Mouse (Mus musculus) liver, adult 2 months (tissue): Measurements from ENCODE around the gene Rpusd4. TPM values are rescaled to one million over a fixed set of nuclear protein-coding genes. Genes with fewer than 3 reads are reported as not detected.
A peak's percentile ranks its signal among the peaks of the same experiment; 100 is the strongest.

Source experiments
- DNase-seq: peaks from one replicate; pipeline ENCODE4 v3.0.0-alpha.2; 2011; ENCODE audit warnings: low read depth, low spot score; ENCODE audit errors: extremely low read depth
- H3K27ac ChIP-seq: fragments of 200-500 bp; replicated peaks from 2 replicates; pipeline ENCODE4 v1.5.1; 2012; ENCODE audit warnings: low read depth, mild to moderate bottlenecking, control low read depth, inconsistent platforms, low read length; ENCODE audit not compliant: insufficient read depth
- H3K27me3 ChIP-seq: fragments of 200-500 bp; 2 replicates; pipeline ENCODE4 v1.6.1; 2012; ENCODE audit warnings: mild to moderate bottlenecking, moderate library complexity, low read length, inconsistent platforms; ENCODE audit not compliant: control insufficient read depth, insufficient read depth
- H3K36me3 ChIP-seq: fragments of 200-500 bp; 2 replicates; pipeline ENCODE4 v1.6.1; 2012; ENCODE audit warnings: low read length, inconsistent platforms; ENCODE audit not compliant: control insufficient read depth, insufficient read depth
- H3K4me1 ChIP-seq: fragments of 200-500 bp; 2 replicates; pipeline ENCODE4 v1.6.1; 2011; ENCODE audit warnings: low read length; ENCODE audit not compliant: control insufficient read depth, insufficient read depth
- H3K4me3 ChIP-seq: fragments of 200-500 bp; 2 replicates; pipeline ENCODE4 v1.5.1; 2011; ENCODE audit warnings: low read depth, mild to moderate bottlenecking, control low read depth, low read length, moderate library complexity; ENCODE audit not compliant: insufficient read depth
- H3K79me2 ChIP-seq: fragments of 200-500 bp; 2 replicates; pipeline ENCODE4 v1.6.1; 2012; ENCODE audit warnings: inconsistent platforms, mild to moderate bottlenecking, low read length, moderate library complexity; ENCODE audit not compliant: control insufficient read depth, insufficient read depth
- H3K9ac ChIP-seq: fragments of 200-500 bp; 2 replicates; pipeline ENCODE4 v1.6.1; 2012; ENCODE audit warnings: low read depth, mild to moderate bottlenecking, control low read depth, inconsistent platforms, low read length
- CTCF ChIP-seq: fragments of 200-500 bp; IDR thresholded peaks from 2 replicates; pipeline ENCODE4 v1.5.1; 2011; ENCODE audit warnings: low read depth, low read length, control low read depth
- POLR2A ChIP-seq: fragments of 200-500 bp; IDR thresholded peaks from 2 replicates; pipeline ENCODE4 v1.6.1; 2011; ENCODE audit warnings: low read length, control low read depth; ENCODE audit not compliant: insufficient read depth; ENCODE audit errors: extremely low read depth
- WGBS: fragments of 180-500 bp; shearing (Covaris S2); methylation state at CpG from one replicate; pipeline ENCODE4 v1.1.7; 2018; 5-methylcytosine and 5-hydroxymethylcytosine counted together
- polyA plus RNA-seq: library from polyadenylated mRNA; depleted of rRNA; stranded (reverse); fragments of >200 nt; gene quantifications from 2 replicates; pipeline ENCODE4 v1.2.3, GENCODE M21; 2012; rRNA removed
- total RNA-seq: library from RNA; depleted of rRNA; stranded (reverse); fragments of >200 nt; gene quantifications from 2 replicates; pipeline ENCODE4 v1.2.3, GENCODE M21; 2014; rRNA removed

The Rpusd4 gene
- total and polyA plus RNA-seq, 2 experiments: 4.2 to 6.5 TPM

GRCm38 (mm10) chr9:35318537-35319172 lies 51.0 kb downstream of the Rpusd4 start:
- peak; percentile 53 for DNase-seq

DNA sequence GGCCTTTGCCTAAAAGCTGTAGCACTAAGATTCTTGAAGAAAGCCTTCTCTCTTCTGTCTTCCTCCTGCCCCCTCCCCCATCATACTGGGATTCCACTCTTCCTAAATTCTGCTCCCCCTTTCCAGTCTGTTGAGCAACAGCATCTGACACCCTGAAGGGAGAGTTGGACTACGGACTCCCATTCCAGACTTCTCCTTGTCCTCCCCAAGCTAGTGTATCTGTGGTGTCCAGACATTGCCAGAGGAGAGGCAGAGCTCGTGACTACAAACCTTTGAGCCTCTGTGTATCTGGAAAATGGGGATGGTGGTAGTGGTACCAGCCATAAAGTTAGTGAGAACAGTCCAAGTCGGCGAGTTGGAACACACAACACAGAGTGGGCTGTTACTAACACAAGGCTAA lies 52.6 kb downstream of the Rpusd4 start:
- H3K4me3 ChIP-seq: no peak overlapping the region
- WGBS: 89% methylated on average over 4 of the region's 4 CpGs
- TF ChIP-seq CTCF: no peak
- no peak for TF ChIP-seq POLR2A
- no peak overlapping the region for H3K27ac ChIP-seq
- no peaks in the 10 kb centered on the region for H3K36me3 ChIP-seq
- H3K27me3 ChIP-seq: no peaks in the 10 kb centered on the region
- DNase-seq: no peak
- peaks cover 2% of the 10 kb centered on the region; the same call in 1 of the 2 replicates for H3K4me1 ChIP-seq
- no peak overlapping the region for H3K9ac ChIP-seq
- H3K79me2 ChIP-seq: no peaks in the 10 kb centered on the region

More at GRCm38 (mm10) chr9:35318537-35319172, 51.0 kb downstream of the Rpusd4 start:
- no peaks in the 10 kb centered on the region for H3K36me3 ChIP-seq
- H3K79me2 ChIP-seq: no peaks in the 10 kb centered on the region
- no peak overlapping the region for H3K27ac ChIP-seq
- H3K9ac ChIP-seq: no peak overlapping the region
- no peak for TF ChIP-seq POLR2A
- TF ChIP-seq CTCF: no peak
- WGBS: 25% methylated on average over 9 of the region's 9 CpGs
- H3K4me3 ChIP-seq: no peak overlapping the region
- H3K4me1 ChIP-seq: peaks cover 2% of the 10 kb centered on the region; the same call in 1 of the 2 replicates
- H3K27me3 ChIP-seq: no peaks in the 10 kb centered on the region

DNA sequence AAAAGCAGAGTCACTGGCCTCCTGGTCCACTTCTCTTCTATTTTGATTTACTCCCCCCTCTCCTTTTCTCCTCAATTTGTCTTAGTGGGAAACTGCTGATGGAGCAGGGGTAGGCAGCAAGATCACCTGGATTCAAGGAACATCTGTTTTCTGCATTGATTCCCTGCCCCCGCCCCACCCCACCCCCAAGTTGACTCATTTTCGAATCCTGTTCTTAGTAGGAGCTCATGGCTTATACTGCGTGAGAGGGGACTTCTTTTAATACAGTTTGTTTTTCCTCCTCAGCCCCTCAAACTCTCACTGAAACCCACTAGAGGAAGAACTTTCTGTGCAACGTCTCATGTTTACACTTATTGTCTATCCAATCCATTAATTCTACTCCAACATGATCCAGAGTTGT lies 56.3 kb downstream of the Rpusd4 start:
- H3K36me3 ChIP-seq: no peaks in the 10 kb centered on the region
- WGBS: 79% methylated on average over 4 of the region's 4 CpGs
- H3K79me2 ChIP-seq: no peaks in the 10 kb centered on the region
- no peak for TF ChIP-seq CTCF
- TF ChIP-seq POLR2A: no peak
- H3K27ac ChIP-seq: no peak overlapping the region
- no peak overlapping the region for H3K4me3 ChIP-seq
- DNase-seq: no peak
- H3K4me1 ChIP-seq: peaks cover 2% of the 10 kb centered on the region; the same call in 1 of the 2 replicates
- no peak overlapping the region for H3K9ac ChIP-seq
- H3K27me3 ChIP-seq: no peaks in the 10 kb centered on the region

DNA sequence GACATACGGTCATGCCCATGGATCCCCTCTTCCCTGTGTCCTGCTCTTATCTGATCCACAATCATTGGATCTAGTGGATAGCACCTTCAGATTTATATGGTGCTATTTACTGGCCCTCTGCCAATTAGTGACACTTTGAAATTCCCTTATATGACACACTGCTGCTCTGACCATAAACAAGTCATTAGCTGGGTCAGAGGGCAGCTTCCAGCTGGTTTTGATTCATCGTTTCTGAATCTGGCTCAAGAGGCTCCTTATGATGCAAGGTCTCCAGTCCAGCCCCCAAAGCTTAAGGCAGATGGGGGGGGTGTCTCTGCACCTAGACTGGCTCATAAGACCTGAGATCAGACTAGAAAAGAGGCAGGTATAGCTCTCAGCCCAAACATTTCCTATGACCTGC lies 56.9 kb downstream of the Rpusd4 start:
- Histone ChIP-seq H3K27ac (no peak overlapping the region), H3K4me3 (no peak overlapping the region), H3K79me2 (no peaks in the 10 kb centered on the region), H3K36me3 (no peaks in the 10 kb centered on the region), H3K27me3 (no peaks in the 10 kb centered on the region), H3K9ac (no peak overlapping the region), H3K4me1 (no peaks in the 10 kb centered on the region)
- no peak for DNase-seq
- 72% methylated on average over 2 of the region's 2 CpGs for WGBS
- TF ChIP-seq CTCF (no peak), POLR2A (no peak)

DNA sequence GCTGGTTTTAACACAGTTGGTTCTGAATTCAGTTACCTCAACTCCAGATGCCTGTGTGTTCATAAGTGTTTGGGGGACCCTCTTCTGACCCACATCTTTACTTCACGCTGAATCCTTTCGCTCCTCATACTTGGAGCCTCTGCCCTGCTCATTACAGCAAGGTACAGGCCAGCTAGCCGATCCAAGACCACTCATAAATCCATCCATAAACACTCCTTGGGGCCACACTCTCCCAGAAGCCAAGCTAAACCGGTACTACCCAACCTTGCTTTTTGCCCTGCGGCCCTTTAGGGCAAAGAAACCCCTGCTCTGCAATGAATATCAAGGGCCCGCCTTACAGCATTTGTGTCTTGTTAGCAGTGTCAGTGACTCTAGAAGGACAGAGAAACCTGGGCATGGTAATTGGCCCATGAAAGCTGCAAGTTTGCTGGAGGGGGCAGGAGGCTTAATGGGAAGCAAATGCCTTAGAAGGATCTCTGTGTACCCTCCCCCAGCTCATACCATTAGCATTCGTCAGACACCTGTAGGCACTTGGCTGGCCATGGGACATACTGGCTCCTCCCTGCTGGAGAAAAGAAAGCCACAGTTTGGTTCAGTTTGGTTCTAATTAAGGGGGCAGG lies 59.1 kb downstream of the Rpusd4 start:
- Histone ChIP-seq H3K4me3 (no peak overlapping the region), H3K9ac (no peak overlapping the region), H3K79me2 (no peaks in the 10 kb centered on the region), H3K27me3 (no peaks in the 10 kb centered on the region), H3K4me1 (no peaks in the 10 kb centered on the region), H3K27ac (no peak overlapping the region), H3K36me3 (no peaks in the 10 kb centered on the region)
- WGBS: 86% methylated on average over 7 of the region's 7 CpGs
- no peak for DNase-seq
- TF ChIP-seq CTCF: no peak
- TF ChIP-seq POLR2A: no peak

Other genes with a start within 250 kb of the Rpusd4 start
- gene St3gal4, start 148.6 kb upstream of the Rpusd4 start, total RNA-seq: 72.2 and 74.6 TPM in 2 replicates
- gene St3gal4, start 148.6 kb upstream of the Rpusd4 start, polyA plus RNA-seq: 26.5 TPM in 2 replicates
- 21.0 and 21.2 TPM in 2 replicates for gene Dcps, start 91.8 kb upstream of the Rpusd4 start, total RNA-seq
- gene Dcps, start 91.8 kb upstream of the Rpusd4 start, polyA plus RNA-seq: 24.0 and 27.4 TPM in 2 replicates
- 55.2 and 75.4 TPM in 2 replicates for gene Srpr, start 67.7 kb upstream of the Rpusd4 start, total RNA-seq
- gene Srpr, start 67.7 kb upstream of the Rpusd4 start, polyA plus RNA-seq: 88.5 and 91.0 TPM in 2 replicates
- gene Tirap, start 67.6 kb upstream of the Rpusd4 start, total RNA-seq: 12.3 and 13.3 TPM in 2 replicates
- gene Tirap, start 67.6 kb upstream of the Rpusd4 start, polyA plus RNA-seq: 23.6 and 24.2 TPM in 2 replicates
- gene Foxred1, start 56.8 kb upstream of the Rpusd4 start, total RNA-seq: 27.6 and 31.8 TPM in 2 replicates
- 21.6 and 28.9 TPM in 2 replicates for gene Foxred1, start 56.8 kb upstream of the Rpusd4 start, polyA plus RNA-seq
- 3.0 and 4.0 TPM in 2 replicates for gene Fam118b, start 60 bp upstream of the Rpusd4 start, total RNA-seq
- 3.8 and 5.8 TPM in 2 replicates for gene Fam118b, start 60 bp upstream of the Rpusd4 start, polyA plus RNA-seq
- 0.37 and 0.87 TPM in 2 replicates for gene Cdon, start 153.3 kb downstream of the Rpusd4 start, total RNA-seq
- 0.49 and 0.50 TPM in 2 replicates for gene Cdon, start 153.3 kb downstream of the Rpusd4 start, polyA plus RNA-seq